Mouse (Mus musculus): ENCODE measurements around the gene Nek3. TPM values are rescaled to one million over a fixed set of nuclear protein-coding genes. Genes with fewer than 3 reads are reported as not detected.

Nek3 gene
- polyA plus RNA-seq, 1 experiment, result 2.7 TPM

DNA sequence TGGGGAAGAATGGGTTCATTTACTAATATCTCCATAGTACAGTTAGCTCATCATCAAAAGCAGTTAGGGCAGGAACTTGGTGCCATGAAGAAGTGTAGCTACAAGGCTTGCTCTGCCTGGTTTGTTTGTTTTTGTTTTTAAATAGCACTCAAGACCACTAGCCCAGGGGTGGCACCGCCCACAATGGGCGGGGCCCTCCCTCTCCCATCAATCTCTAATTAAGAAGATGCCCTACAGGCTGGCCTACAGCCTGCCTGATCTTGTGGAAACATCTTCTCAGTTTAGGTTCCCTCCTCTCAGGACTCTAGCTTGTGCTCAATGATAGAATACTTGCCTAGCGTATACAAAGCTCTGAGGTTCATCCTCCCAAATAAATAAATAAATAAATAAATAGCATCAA is 18.6 kb upstream of the Nek3 start:
- no peak overlapping the region for H3K27ac ChIP-seq (ENCODE audit: insufficient read depth, low read length)
- H3K4me3 ChIP-seq (ENCODE audit: insufficient read depth, low read length), result peak overlapping the region; percentile 37; the same call in 1 of the 2 replicates
- TF ChIP-seq CTCF (IDR thresholded peaks at IDR 0.05; ENCODE audit: extremely low read depth, insufficient read depth, low read length) (no peak), POLR2A (IDR thresholded peaks at IDR 0.05; ENCODE audit: extremely low read depth, insufficient read depth, low read length) (no peak)
- H3K4me1 ChIP-seq (ENCODE audit: control insufficient read depth, insufficient read depth, low read length), result no peaks in the 10 kb centered on the region

- TF ChIP-seq POLR2A (IDR thresholded peaks at IDR 0.05; ENCODE audit: extremely low read depth, insufficient read depth, low read length), result no peak
- no peak for TF ChIP-seq CTCF (IDR thresholded peaks at IDR 0.05; ENCODE audit: extremely low read depth, insufficient read depth, low read length)
- Histone ChIP-seq H3K4me1 (ENCODE audit: control insufficient read depth, insufficient read depth, low read length) (no peaks in the 10 kb centered on the region), H3K4me3 (ENCODE audit: insufficient read depth, low read length) (no peak overlapping the region), H3K27ac (ENCODE audit: insufficient read depth, low read length) (no peak overlapping the region)
Measured at GRCm38 (mm10) chr8:22175966-22176365, 9.7 kb upstream of the Nek3 start.

- Histone ChIP-seq H3K27ac (ENCODE audit: insufficient read depth, low read length) (no peak overlapping the region), H3K4me3 (ENCODE audit: insufficient read depth, low read length) (no peak overlapping the region), H3K4me1 (ENCODE audit: control insufficient read depth, insufficient read depth, low read length) (peaks cover 1% of the 10 kb centered on the region; the same call in 1 of the 2 replicates)
- TF ChIP-seq CTCF (IDR thresholded peaks at IDR 0.05; ENCODE audit: extremely low read depth, insufficient read depth, low read length), result no peak
- TF ChIP-seq POLR2A (IDR thresholded peaks at IDR 0.05; ENCODE audit: extremely low read depth, insufficient read depth, low read length), result no peak
Measured at GRCm38 (mm10) chr8:22169167-22169566, 2.9 kb upstream of the Nek3 start.

DNA sequence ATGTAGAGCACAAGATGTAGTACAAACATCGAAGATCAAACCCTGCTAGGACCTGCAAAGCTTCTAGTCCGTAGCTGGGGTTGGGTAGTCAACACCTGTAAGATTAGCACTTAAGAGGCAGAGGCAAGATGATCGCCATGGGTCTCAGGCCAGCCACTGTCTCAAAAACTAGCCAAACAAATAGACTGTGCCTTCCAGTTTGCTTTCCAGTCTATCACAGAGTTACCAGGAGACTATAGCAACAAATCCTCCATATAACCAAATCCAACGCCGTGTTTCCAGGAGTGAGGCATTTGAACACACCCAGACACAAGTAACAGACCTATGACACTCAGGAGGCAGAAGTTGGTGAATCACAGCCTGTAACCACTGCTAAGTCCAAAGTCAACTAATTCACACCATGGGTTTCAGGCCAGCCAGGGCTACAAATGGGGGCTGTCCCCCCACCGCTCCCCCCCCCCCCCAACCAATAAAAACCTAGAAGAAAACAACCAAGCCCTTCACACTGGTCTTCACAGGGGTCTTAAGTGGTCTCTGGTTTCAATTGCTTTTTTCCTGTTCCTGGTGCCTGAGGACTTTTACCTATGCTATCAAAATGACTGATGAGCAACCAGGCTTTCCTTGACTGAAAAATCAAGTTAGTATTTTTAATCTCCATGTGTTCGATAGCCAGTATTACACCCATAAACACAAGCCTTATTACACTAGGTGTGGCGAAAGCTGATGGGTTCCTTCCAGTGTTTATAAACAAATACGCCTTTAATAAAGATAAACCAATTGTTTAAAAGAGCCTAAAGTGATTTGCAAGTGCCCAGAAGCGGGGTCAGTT is 770 bp downstream of the Nek3 start:
- no peak overlapping the region; the same call in 1 of the 2 replicates for H3K27ac ChIP-seq (ENCODE audit: insufficient read depth, low read length)
- TF ChIP-seq POLR2A (IDR thresholded peaks at IDR 0.05; ENCODE audit: extremely low read depth, insufficient read depth, low read length) (no peak), CTCF (IDR thresholded peaks at IDR 0.05; ENCODE audit: extremely low read depth, insufficient read depth, low read length) (no peak)
- peak overlapping the region; percentile 37 for H3K4me3 ChIP-seq (ENCODE audit: insufficient read depth, low read length)
- peaks cover 1% of the 10 kb centered on the region; the same call in 1 of the 2 replicates for H3K4me1 ChIP-seq (ENCODE audit: control insufficient read depth, insufficient read depth, low read length)

- Histone ChIP-seq H3K4me3 (ENCODE audit: insufficient read depth, low read length) (no peak overlapping the region), H3K4me1 (ENCODE audit: control insufficient read depth, insufficient read depth, low read length) (peaks cover 1% of the 10 kb centered on the region; the same call in 1 of the 2 replicates), H3K27ac (ENCODE audit: insufficient read depth, low read length) (no peak overlapping the region)
- no peak for TF ChIP-seq POLR2A (IDR thresholded peaks at IDR 0.05; ENCODE audit: extremely low read depth, insufficient read depth, low read length)
- no peak for TF ChIP-seq CTCF (IDR thresholded peaks at IDR 0.05; ENCODE audit: extremely low read depth, insufficient read depth, low read length)
Measured at GRCm38 (mm10) chr8:22164431-22164830, 1.8 kb downstream of the Nek3 start.

DNA sequence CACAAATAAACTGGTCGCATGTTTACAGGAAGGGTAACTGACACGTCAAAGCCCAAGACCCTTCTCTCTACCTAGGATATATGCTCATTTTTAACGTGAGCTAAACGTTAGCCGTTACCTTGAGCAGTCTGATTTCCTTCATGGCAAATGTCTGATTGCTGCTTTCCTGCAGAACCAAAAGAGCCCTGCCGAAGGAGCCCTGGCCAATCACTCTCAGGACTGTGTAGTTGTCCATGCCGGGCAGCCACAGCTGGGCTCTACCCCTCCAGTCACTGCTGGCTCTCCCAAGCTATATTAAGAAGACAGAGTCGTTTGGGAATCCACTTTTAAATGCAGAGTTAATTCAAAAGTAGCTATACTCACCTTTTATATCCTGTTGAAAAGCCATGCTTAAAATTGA is 4.0 kb downstream of the Nek3 start:
- H3K27ac ChIP-seq (ENCODE audit: insufficient read depth, low read length), result no peak overlapping the region
- H3K4me1 ChIP-seq (ENCODE audit: control insufficient read depth, insufficient read depth, low read length), result peaks cover 1% of the 10 kb centered on the region; the same call in 1 of the 2 replicates
- TF ChIP-seq POLR2A (IDR thresholded peaks at IDR 0.05; ENCODE audit: extremely low read depth, insufficient read depth, low read length) (no peak), CTCF (IDR thresholded peaks at IDR 0.05; ENCODE audit: extremely low read depth, insufficient read depth, low read length) (no peak)
- no peak overlapping the region for H3K4me3 ChIP-seq (ENCODE audit: insufficient read depth, low read length)

DNA sequence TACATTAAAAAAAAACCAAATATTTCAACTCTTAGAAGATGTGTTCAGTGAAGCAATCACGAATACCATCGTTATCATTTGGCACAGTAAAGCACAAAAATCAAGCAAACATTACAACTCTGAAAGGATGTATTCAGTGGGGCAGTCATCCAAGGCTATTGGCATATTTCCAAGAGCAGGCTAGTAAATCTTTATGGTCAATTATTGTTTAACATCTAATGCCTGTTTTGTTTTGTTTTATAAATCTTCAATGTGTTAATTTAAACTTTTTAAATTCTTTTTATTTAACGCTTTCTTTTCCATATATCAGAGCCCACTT is 15.9 kb downstream of the Nek3 start:
- H3K4me1 ChIP-seq (ENCODE audit: control insufficient read depth, insufficient read depth, low read length), result no peaks in the 10 kb centered on the region
- H3K27ac ChIP-seq (ENCODE audit: insufficient read depth, low read length), result no peak overlapping the region
- TF ChIP-seq POLR2A (IDR thresholded peaks at IDR 0.05; ENCODE audit: extremely low read depth, insufficient read depth, low read length) (no peak), CTCF (IDR thresholded peaks at IDR 0.05; ENCODE audit: extremely low read depth, insufficient read depth, low read length) (no peak)
- no peak overlapping the region for H3K4me3 ChIP-seq (ENCODE audit: insufficient read depth, low read length)

DNA sequence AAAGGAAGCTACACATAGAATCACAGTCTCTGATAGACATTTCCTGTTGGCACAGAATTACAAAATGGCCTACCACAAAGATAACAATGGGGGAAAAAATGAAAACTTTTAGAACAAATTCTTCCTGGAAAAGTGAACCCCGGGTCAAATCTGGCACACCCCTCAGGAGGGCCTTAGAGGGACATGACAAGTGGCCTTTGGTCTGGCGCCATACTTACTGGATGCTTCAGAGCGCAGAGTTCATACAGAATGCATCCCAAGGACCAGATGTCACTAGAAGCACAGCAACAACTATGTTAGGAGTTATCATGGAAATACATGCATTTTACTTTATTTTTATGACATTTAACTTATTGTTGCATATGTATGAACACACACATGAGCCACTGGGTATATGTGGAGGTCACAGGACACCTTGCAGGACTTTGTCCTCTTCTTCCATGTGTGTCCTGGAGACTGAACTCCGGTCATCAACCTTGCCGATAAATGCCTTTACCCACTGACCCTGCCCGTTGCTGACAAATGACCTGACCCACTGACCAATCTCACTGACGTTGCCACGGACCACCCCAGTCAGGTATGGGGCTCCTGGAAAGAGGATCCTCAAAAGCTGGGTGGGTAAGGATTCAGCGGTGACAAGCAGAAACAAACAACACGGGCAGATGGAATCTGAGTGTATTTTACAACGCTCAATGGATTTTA is 16.4 kb downstream of the Nek3 start:
- H3K4me3 ChIP-seq (ENCODE audit: insufficient read depth, low read length), result no peak overlapping the region
- no peak overlapping the region for H3K27ac ChIP-seq (ENCODE audit: insufficient read depth, low read length)
- H3K4me1 ChIP-seq (ENCODE audit: control insufficient read depth, insufficient read depth, low read length), result no peaks in the 10 kb centered on the region
- TF ChIP-seq POLR2A (IDR thresholded peaks at IDR 0.05; ENCODE audit: extremely low read depth, insufficient read depth, low read length), result no peak
- TF ChIP-seq CTCF (IDR thresholded peaks at IDR 0.05; ENCODE audit: extremely low read depth, insufficient read depth, low read length), result no peak

GRCm38 (mm10) chr8:22148367-22148740 is 17.9 kb downstream of the Nek3 start:
- no peak overlapping the region for H3K4me3 ChIP-seq (ENCODE audit: insufficient read depth, low read length)
- TF ChIP-seq CTCF (IDR thresholded peaks at IDR 0.05; ENCODE audit: extremely low read depth, insufficient read depth, low read length), result no peak
- no peak for TF ChIP-seq POLR2A (IDR thresholded peaks at IDR 0.05; ENCODE audit: extremely low read depth, insufficient read depth, low read length)
- H3K4me1 ChIP-seq (ENCODE audit: control insufficient read depth, insufficient read depth, low read length), result no peaks in the 10 kb centered on the region
- H3K27ac ChIP-seq (ENCODE audit: insufficient read depth, low read length), result no peak overlapping the region
